Mouse (Mus musculus) spleen, embryonic (tissue): ENCODE results near the gene Pip4k2a.

ENCODE experiments used
- CTCF ChIA-PET: fragments of 350-600 bp; sonication (Branson Sonifier 250); formaldehyde crosslinking; loops from one replicate; lab custom pipeline; 2022; lab: Charles Lee

The Pip4k2a gene

DNA sequence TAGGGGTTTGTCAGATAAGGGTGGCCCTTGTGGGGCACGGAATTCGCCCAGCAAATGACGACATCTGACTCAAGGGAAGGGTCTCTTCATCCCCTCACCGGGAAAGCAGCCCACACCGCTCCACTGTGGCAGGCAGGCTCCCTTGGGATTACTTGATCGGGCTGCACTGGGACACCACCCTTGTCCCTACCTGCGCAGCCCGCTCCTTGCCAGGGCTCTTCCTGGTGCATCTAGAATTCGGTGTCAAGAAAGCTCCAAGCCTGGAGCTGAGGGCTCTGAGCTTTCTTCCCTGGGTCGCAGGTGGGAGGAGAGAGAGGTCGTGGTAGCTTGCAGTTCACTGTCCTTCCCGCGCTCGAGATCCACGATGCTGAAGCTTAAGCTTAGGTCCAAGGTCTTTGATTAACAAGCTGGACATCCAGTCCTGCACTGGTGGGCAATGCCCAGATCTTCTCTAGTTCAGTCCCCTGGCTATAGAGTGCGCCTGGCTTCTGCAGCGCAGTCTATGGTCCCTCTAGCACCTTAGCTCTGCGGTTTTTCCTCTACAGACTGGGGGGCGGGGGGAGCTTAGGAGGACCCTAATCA is 196.6 kb downstream of the Pip4k2a start:
- CTCF ChIA-PET: interaction anchor here (0.5 to 0.6 kb wide), 2 partner anchors 224 to 260 kb away, joined by 3 read pairs; no protein-coding TSS in a partner anchor

DNA sequence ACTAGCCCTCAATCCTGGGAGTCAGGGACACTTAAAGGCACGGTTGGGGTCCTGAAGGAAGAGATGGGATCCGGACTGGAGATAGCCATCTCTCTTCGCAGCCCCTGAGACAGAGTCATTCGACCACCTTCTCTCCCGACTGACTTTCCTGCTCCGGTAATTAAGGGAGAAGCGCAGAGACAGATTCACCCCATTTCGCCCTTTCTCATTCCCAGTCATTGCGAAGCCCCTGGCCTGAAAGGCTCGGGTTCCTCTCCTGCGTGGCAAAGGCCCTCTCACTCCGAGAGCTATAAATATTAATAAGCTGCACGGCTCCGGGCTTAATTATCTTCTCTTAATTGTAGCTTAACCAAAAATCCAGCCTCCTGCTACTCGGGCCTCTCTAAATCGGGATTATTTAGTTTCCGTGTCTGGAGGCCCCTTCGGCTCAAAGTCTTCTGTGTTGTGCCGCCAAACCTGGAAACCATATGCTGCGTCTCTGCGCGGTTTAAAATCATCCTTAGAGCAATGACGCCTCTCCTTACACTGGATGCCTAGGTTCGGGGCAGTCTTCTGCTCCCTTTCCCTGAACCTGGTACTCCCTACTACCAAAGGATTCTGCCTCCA is 197.2 kb downstream of the Pip4k2a start:
- CTCF ChIA-PET: no interaction called here

DNA sequence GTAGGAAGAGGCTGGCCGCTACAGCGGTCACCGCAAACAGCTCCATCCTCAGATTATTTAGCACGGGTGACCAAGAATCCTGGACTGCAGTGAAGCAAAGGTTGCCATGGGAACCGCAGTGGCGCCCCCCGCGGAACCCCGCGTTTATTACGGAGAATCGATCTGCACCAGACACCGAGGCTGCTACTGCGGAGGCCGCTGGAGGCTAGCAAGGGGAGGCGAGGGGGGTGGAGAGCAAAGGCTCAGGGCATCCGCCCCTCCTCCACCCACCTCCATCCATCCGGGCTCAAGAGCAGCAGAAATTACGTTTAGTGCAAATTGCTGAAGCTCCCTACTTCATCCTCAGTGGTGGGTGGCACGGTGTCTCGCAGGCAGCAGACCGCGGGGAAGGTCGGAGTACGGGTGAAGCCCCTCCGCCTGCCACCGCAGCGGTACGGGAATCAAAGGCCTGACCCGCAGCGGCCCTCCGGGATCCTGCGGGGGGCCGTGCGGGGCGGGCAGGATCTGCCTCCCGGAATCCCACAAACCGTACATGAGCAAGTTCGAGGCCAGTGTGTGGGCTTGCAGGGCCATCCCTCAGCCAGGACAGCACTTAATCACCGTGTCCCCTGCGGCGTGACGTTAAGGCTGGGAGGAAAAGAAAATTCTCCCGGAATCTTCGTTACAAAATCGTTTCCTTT is 197.8 kb downstream of the Pip4k2a start:
- CTCF ChIA-PET: interaction anchor here (0.6 kb wide), 1 partner anchor 90 kb away, joined by 4 read pairs; no protein-coding TSS in a partner anchor

DNA sequence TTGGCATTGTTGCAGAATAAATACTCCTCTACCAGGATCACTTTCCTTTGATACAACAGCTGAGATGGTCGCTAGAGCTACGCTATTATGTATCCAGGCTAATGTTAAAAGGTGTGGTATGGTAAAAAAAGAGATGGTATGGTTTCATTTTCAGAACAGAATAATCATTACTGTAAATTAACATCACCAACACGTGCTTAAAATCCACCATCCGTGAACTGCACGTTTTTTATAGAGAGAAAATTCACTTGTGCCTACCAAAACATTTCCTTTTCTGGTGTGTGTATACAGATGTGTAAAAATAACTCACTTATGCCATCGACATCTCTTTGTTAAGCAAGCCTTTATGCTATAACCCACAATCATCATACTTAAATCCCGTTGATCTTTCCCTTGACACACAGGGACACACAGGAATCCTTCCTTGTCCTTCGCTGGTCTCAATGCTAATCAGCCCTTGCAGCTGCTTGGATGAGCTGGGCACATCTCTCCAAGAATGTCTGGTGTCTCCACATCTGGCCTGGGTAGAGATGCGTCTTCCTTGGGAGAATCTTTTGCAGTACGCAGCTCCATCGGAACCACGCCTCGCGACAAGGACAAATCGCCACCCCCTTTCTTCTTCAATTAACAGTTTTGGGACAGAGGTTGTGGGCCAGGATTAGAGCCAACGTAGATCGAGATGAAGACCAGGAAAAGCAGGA is 198.5 kb downstream of the Pip4k2a start:
- CTCF ChIA-PET: interaction anchor here (0.6 kb wide), 1 partner anchor 91 kb away, joined by 4 read pairs; no protein-coding TSS in a partner anchor

DNA sequence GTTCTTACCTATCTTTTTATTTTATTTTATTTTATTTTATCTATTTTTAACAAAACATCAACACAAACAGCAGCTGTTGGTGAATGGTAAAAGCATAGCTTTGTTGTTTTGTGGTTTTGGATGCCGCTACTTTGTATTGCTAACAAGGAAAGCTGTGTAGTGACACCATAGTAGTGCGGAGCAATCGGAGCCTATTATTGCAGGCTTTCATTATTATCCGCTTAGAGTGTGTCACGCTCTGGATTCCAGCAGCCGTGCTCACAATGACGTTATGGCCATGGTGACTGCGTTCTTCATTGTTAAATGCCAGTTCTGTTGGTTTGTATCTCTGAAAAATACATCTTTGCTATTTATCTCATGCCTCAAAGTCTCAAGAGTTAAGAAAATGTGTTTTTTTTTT is 200.2 kb downstream of the Pip4k2a start:
- CTCF ChIA-PET: no interaction called here

DNA sequence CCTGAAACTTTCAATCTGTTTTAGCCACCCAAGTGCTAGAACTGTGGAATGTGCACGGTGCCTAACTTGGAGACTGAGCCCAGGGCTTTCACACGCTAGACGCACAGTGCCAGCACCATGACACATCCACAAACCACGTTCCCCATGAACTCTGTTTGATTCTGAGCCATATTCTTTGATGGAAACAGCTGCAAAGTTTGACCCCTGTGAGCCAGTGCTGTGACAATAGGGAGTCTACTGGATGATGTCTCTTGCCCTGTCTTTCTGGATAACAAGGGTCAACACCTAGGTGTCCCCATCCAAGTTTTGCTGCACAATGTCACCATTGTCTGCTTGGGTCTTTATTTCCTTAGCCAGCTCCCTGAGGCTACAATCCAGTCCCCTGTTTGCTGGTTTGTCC is 203.7 kb downstream of the Pip4k2a start:
- CTCF ChIA-PET: no interaction called here
